In the genomic region with DNA sequence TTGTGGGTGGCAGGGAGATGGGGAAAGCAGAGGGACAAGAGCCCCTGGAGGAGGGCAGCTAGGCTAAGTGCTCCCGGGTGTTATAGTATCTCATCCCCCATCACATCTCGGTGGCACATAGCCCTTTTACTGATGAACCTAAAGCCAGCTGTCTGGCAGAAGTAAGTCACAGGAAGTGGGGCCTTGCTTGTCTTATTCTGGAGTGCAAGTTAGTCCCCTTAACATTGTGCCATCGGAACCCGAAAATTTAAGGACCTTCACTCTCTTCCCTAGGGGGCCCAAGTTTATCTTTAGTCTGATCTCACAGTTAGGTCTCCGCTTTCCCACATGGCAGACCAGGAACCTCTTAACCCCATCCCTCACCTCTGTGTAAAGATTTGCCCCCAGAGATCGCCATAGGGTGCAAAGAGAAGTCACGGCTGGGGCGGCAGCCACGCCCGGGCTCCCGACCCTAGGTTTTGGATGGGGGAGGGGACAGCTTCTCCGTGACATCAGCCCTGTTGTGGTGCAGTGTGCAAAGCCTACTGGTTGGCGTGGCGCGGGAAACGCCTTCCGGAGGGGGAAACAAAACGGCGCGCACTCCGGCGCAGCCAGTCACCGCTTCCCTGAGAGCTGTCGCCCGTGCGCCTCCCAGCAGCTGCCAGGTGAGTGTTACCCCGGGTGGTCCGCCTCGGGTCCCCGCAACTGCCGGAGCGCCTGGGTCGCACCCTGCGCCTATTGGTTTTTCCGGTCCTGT, we compare ENCODE assay signal across 8 mouse cellular contexts. TPM values are rescaled to one million over a fixed set of nuclear protein-coding genes. Genes with fewer than 3 reads are reported as not detected.
DNase-seq lines count a peak whose midpoint lies in the region; ATAC-seq and TF ChIP-seq lines count a peak whose summit lies in the region.

No protein-coding gene starts in this region.

- no peak for TF ChIP-seq CTCF in bone marrow, adult 2 months (IDR thresholded peaks at IDR 0.05; ENCODE audit: control insufficient read depth, insufficient read depth, low read length)

- H3K36me3 ChIP-seq in embryonic facial prominence, embryonic 14.5 days (ENCODE audit: control insufficient read depth, insufficient read depth, low read length): no peaks in the 10 kb centered on the region

- H3K4me1 ChIP-seq in bone marrow, adult 2 months (ENCODE audit: control insufficient read depth, insufficient read depth, low read length): peaks cover 6% of the 10 kb centered on the region
- H3K4me1 ChIP-seq in embryonic facial prominence, embryonic 14.5 days (ENCODE audit: control insufficient read depth, insufficient read depth, low read length): peaks cover 37% of the 10 kb centered on the region

- H3K9me3 ChIP-seq in embryonic facial prominence, embryonic 14.5 days (ENCODE audit: control insufficient read depth, low read length): no peaks in the 10 kb centered on the region

- H3K9ac ChIP-seq in embryonic facial prominence, embryonic 14.5 days (ENCODE audit: low read depth, low read length): peak overlapping the region; percentile 81

- peak overlapping the region; percentile 67 for H3K4me3 ChIP-seq in bone marrow, adult 2 months (replicated peaks; ENCODE audit: control insufficient read depth, low read depth, low read length)
- H3K4me3 ChIP-seq in embryonic facial prominence, embryonic 14.5 days (ENCODE audit: low read depth, low read length): peak overlapping the region; percentile 69

- peak overlapping the region; percentile 65 for H3K27ac ChIP-seq in bone marrow, adult 2 months (ENCODE audit: control insufficient read depth, insufficient read depth, low read depth, low read length, poor library complexity)
- H3K27ac ChIP-seq in embryonic facial prominence, embryonic 14.5 days (replicated peaks; ENCODE audit: low read depth, low read length): peak overlapping the region; percentile 77

- H3K27me3 ChIP-seq in embryonic facial prominence, embryonic 14.5 days (replicated peaks; ENCODE audit: control insufficient read depth, insufficient read depth, low read length): no peaks in the 10 kb centered on the region

- WGBS in bone marrow, adult 2 months: 1% methylated on average over 35 of the region's 35 CpGs
- 2% methylated on average over 34 of the region's 35 CpGs for WGBS in embryonic facial prominence, embryonic 14.5 days

- peak; percentile 85 for ATAC-seq in embryonic facial prominence, embryonic 14.5 days (ENCODE audit: low read depth)

- peak; percentile 90 to 92 for DNase-seq in B cell, adult 2 months
- peak; percentile 96 for DNase-seq in embryonic facial prominence, embryonic 14.5 days (ENCODE audit: low spot score)
- DNase-seq in heart, adult 9 months (ENCODE audit: low spot score in 2 of 2): peak; percentile 91 to 95
- DNase-seq in kidney, adult 9 months: peak; percentile 83
- DNase-seq in liver: peak; percentile 93
- peak; percentile 51 to 57 for DNase-seq in monocyte, adult 2 months (ENCODE audit: low read depth in 1 of 2, low spot score in 2 of 2)
- peak; percentile 74 to 80 for DNase-seq in spleen, postnatal 14 days (ENCODE audit: low spot score in 2 of 2)

- H3K4me2 ChIP-seq in embryonic facial prominence, embryonic 14.5 days (ENCODE audit: low read depth, low read length): peak overlapping the region; percentile 88

- peak; percentile 95 for TF ChIP-seq POLR2A in bone marrow, adult 2 months (IDR thresholded peaks at IDR 0.05; ENCODE audit: borderline replicate concordance, control insufficient read depth, low read depth, low read length)

RNA-seq across cellular contexts. Expression of gene Csrp1, which starts 8.9 kb away (rescaled TPM):
- polyA plus RNA-seq in bone marrow, adult 2 months (2011; ENCODE audit: insufficient read depth, insufficient read length, low replicate concordance, missing spikeins): 61.5 and 109 TPM in 2 replicates
- polyA plus RNA-seq in embryonic facial prominence, embryonic 14.5 days (2014; fragmentation: Nextera tagmentation; extraction: Ambion mirVana): 112 and 119 TPM in 2 replicates

RNA-seq across cellular contexts. Expression of gene Phlda3, which starts 37.1 kb away (rescaled TPM):
- polyA plus RNA-seq in bone marrow, adult 2 months (2011; ENCODE audit: insufficient read depth, insufficient read length, low replicate concordance, missing spikeins): 7.6 TPM in 1 of 2 replicates, not detected in the other
- 80.1 and 90.4 TPM in 2 replicates for polyA plus RNA-seq in embryonic facial prominence, embryonic 14.5 days (2014; fragmentation: Nextera tagmentation; extraction: Ambion mirVana)

RNA-seq across cellular contexts. Expression of gene Tnni1, which starts 50.4 kb away (rescaled TPM):
- polyA plus RNA-seq in bone marrow, adult 2 months (2011; ENCODE audit: insufficient read depth, insufficient read length, low replicate concordance, missing spikeins): not detected in 2 replicates
- polyA plus RNA-seq in embryonic facial prominence, embryonic 14.5 days (2014; fragmentation: Nextera tagmentation; extraction: Ambion mirVana): 637 and 738 TPM in 2 replicates

Comparison
In these comparisons a context has a peak if more than half of its experiments do, and no peak if none do; other contexts are left out.
1. Peak in every context shown above with its lines: DNase-seq, ATAC-seq, H3K4me3 ChIP-seq and H3K27ac ChIP-seq.
2. RNA of gene Tnni1, which starts 50.4 kb away (polyA plus RNA-seq): 637 to 738 TPM in embryonic facial prominence, embryonic 14.5 days; not detected in bone marrow, adult 2 months; every median in the first group is over 100 times any median in the second.